Mouse (Mus musculus) monocyte, adult 5-6 weeks (primary cell): Measurements from ENCODE around the gene Mrpl52. TPM values are rescaled to one million over a fixed set of nuclear protein-coding genes. Genes with fewer than 3 reads are reported as not detected.
A peak's percentile ranks its signal among the peaks of the same experiment; 100 is the strongest.

Experiments used
- ATAC-seq: fragments of 153-309, 156-312 bp; replicated peaks from 2 replicates; pipeline ENCODE4 v1.8.0; 2017; ENCODE audit warnings: mild to moderate bottlenecking; ENCODE audit not compliant: low TSS enrichment, insufficient number of reproducible peaks, severe bottlenecking, poor library complexity, low FRiP score
- total RNA-seq: library from RNA; stranded (forward); fragments of 200-1000, 200-491, 200-594 nt; gene quantifications from 3 replicates; pipeline ENCODE4 v1.2.3, GENCODE M21; 2017

Mrpl52 gene
- total RNA-seq, 1 experiment from 2014 or later: 72.4 TPM

GRCm38 (mm10) chr14:54409057-54409645 lies 17.6 kb upstream of the Mrpl52 start:
- ATAC-seq: peak; percentile 63

- peak; percentile 62 for ATAC-seq
Measured at GRCm38 (mm10) chr14:54409980-54410810, 16.5 kb upstream of the Mrpl52 start.

- ATAC-seq: no peak
Measured at GRCm38 (mm10) chr14:54412000-54412576, 14.6 kb upstream of the Mrpl52 start.

GRCm38 (mm10) chr14:54412629-54413170 lies 14.0 kb upstream of the Mrpl52 start:
- ATAC-seq: no peak

GRCm38 (mm10) chr14:54413877-54414700 lies 12.6 kb upstream of the Mrpl52 start:
- no peak for ATAC-seq

GRCm38 (mm10) chr14:54415241-54416020 lies 11.3 kb upstream of the Mrpl52 start:
- no peak for ATAC-seq

GRCm38 (mm10) chr14:54416229-54416775 lies 10.4 kb upstream of the Mrpl52 start:
- ATAC-seq: no peak

- no peak for ATAC-seq
Measured at GRCm38 (mm10) chr14:54416830-54417229, 9.9 kb upstream of the Mrpl52 start.

GRCm38 (mm10) chr14:54417623-54418081 lies 9.1 kb upstream of the Mrpl52 start, which contains the start of gene Slc7a7:
Gene Slc7a7, minus strand, starts transcription at chr14:54417780.
- no peak for ATAC-seq

GRCm38 (mm10) chr14:54421014-54421413 lies 5.7 kb upstream of the Mrpl52 start:
- ATAC-seq: no peak

- no peak for ATAC-seq
Measured at GRCm38 (mm10) chr14:54423406-54423805, 3.3 kb upstream of the Mrpl52 start.

- ATAC-seq: no peak
Measured at GRCm38 (mm10) chr14:54424634-54425033, 2.1 kb upstream of the Mrpl52 start.

- no peak for ATAC-seq
Measured at GRCm38 (mm10) chr14:54425540-54425939, 1.2 kb upstream of the Mrpl52 start.

- 0 out of 2 replicates have a peak, but pooled peaks have one; percentile 34 for ATAC-seq
Measured at GRCm38 (mm10) chr14:54426003-54426688, 563 bp upstream of the Mrpl52 start.

- no peak for ATAC-seq
Measured at GRCm38 (mm10) chr14:54427696-54428095, 987 bp downstream of the Mrpl52 start.

- ATAC-seq: no peak
Measured at GRCm38 (mm10) chr14:54428421-54428820, 1.7 kb downstream of the Mrpl52 start.
